Comparison of ENCODE assay signal across 8 mouse cellular contexts in the genomic region with DNA sequence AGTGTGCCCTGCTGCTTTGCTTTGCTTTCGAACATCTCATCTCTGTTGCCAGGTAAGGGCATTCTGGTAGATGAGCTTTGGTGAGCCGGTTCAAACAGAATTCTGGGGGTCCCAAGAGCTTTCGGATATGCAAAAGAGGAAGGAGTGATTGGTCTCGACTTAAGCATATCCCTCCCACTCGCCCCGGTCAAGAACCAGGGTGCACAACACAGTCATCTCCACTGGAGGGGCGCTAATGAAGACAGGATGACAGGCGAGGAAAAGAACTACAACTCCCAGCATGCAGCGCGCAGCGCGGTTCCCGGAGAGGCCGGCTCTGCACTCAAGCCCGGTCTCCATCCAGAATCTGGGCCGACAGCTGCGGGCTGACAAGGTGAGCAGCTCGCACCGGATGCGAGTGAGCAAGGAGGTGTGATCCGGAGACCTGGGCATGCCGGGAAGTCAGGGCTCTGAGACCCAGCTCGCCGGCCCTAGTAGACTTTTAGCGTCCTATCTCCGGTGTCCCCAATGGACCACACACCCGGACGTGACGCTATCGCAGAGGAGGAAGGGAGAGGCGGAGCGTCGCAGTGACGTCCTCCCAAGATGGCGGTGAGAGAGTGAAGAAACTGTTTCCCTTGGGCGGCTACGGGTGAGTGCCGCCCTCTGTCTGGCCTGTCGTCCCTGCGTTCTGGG. TPM values are rescaled to one million over a fixed set of nuclear protein-coding genes. Genes with fewer than 3 reads are reported as not detected.
A peak's percentile ranks its signal among the peaks of the same experiment; 100 is the strongest.
DNase-seq lines count a peak whose midpoint lies in the region; ATAC-seq and TF ChIP-seq lines count a peak whose summit lies in the region.

TSS of gene Mynn (plus strand) at position 1 of the 675 bp plus-strand sequence.

- DNase-seq in A20 (ENCODE audit: low read depth, low spot score) = peak; percentile 99
- peak; percentile 97 to 99 for DNase-seq in heart, adult 9 months (ENCODE audit: low spot score in 2 of 2)
- peak; percentile 94 to 97 for DNase-seq in monocyte, adult 2 months (ENCODE audit: low read depth in 1 of 2, low spot score in 2 of 2)
- DNase-seq in spleen, postnatal 36 days (ENCODE audit: low spot score in 2 of 2) = peak; percentile 97

- peaks cover 16% of the 10 kb centered on the region for H3K36me3 ChIP-seq in kidney, embryonic 14.5 days (ENCODE audit: control insufficient read depth, insufficient read depth, low read length)
- peaks cover 16% of the 10 kb centered on the region for H3K36me3 ChIP-seq in limb, embryonic 15.5 days

- H3K4me1 ChIP-seq in bone marrow macrophage, adult 2 months (ENCODE audit: control insufficient read depth, insufficient read depth, low read length) = peaks cover 8% of the 10 kb centered on the region; the same call in 1 of the 2 replicates
- no peaks in the 10 kb centered on the region for H3K4me1 ChIP-seq in embryonic fibroblast, embryonic 13.5 days (ENCODE audit: control insufficient read depth, insufficient read depth, low read length)
- H3K4me1 ChIP-seq in kidney, embryonic 14.5 days (ENCODE audit: control insufficient read depth, insufficient read depth, low read length) = peaks cover 5% of the 10 kb centered on the region; the same call in 1 of the 2 replicates
- H3K4me1 ChIP-seq in limb, embryonic 15.5 days = peaks cover 17% of the 10 kb centered on the region

- peak within 1 kb of the TSS; percentile 80 for H3K4me3 ChIP-seq in bone marrow macrophage, adult 2 months (ENCODE audit: insufficient read depth, low read length)
- peak within 1 kb of the TSS; percentile 76 for H3K4me3 ChIP-seq in embryonic fibroblast, embryonic 13.5 days (ENCODE audit: insufficient read depth, low read length)
- H3K4me3 ChIP-seq in kidney, embryonic 14.5 days (ENCODE audit: low read length) = peak within 1 kb of the TSS; percentile 74
- H3K4me3 ChIP-seq in limb, embryonic 15.5 days = peak within 1 kb of the TSS; percentile 73

- no peaks in the 10 kb centered on the region; the same call in 1 of the 2 replicates for H3K27me3 ChIP-seq in kidney, embryonic 14.5 days (ENCODE audit: control insufficient read depth, insufficient read depth, low read length)
- H3K27me3 ChIP-seq in limb, embryonic 15.5 days = 0 out of 2 replicates have a peak, but pooled peaks cover 4% of the 10 kb centered on the region

- peak within 1 kb of the TSS; percentile 93 for H3K4me2 ChIP-seq in kidney, embryonic 14.5 days (replicated peaks; ENCODE audit: low read depth, low read length)
- peak within 1 kb of the TSS; percentile 82 for H3K4me2 ChIP-seq in limb, embryonic 15.5 days

- H3K27ac ChIP-seq in bone marrow macrophage, adult 2 months (ENCODE audit: insufficient read depth, low read depth, low read length) = peak within 1 kb of the TSS; percentile 70
- peak within 1 kb of the TSS; percentile 91 for H3K27ac ChIP-seq in embryonic fibroblast, embryonic 13.5 days (ENCODE audit: insufficient read depth, low read length)
- H3K27ac ChIP-seq in kidney, embryonic 14.5 days (ENCODE audit: low read depth, low read length) = peak within 1 kb of the TSS; percentile 97
- peak within 1 kb of the TSS; percentile 98 for H3K27ac ChIP-seq in limb, embryonic 15.5 days

- H3K9ac ChIP-seq in kidney, embryonic 14.5 days (ENCODE audit: low read depth, low read length) = peak within 1 kb of the TSS; percentile 87
- H3K9ac ChIP-seq in limb, embryonic 15.5 days = peak within 1 kb of the TSS; percentile 83

- TF ChIP-seq POLR2A in bone marrow macrophage, adult 2 months (IDR thresholded peaks at IDR 0.05; ENCODE audit: borderline replicate concordance, low read depth, low read length) = no peak
- TF ChIP-seq POLR2A in embryonic fibroblast, embryonic 13.5 days (IDR thresholded peaks at IDR 0.05; ENCODE audit: low read depth, low read length) = peak; percentile 84

- no peak for TF ChIP-seq CTCF in bone marrow macrophage, adult 2 months (IDR thresholded peaks at IDR 0.05; ENCODE audit: low read depth, low read length)
- no peak for TF ChIP-seq CTCF in embryonic fibroblast, embryonic 13.5 days (IDR thresholded peaks at IDR 0.05; ENCODE audit: borderline replicate concordance, insufficient read depth, low read length)

- no peaks in the 10 kb centered on the region for H3K9me3 ChIP-seq in kidney, embryonic 14.5 days (ENCODE audit: control insufficient read depth, low read length)
- no peaks in the 10 kb centered on the region for H3K9me3 ChIP-seq in limb, embryonic 15.5 days

- WGBS in kidney, embryonic 14.5 days = under 1% methylated on average over 40 of the region's 40 CpGs
- WGBS in limb, embryonic 15.5 days = 0% methylated on average over 38 of the region's 40 CpGs

- peak; percentile 93 for ATAC-seq in kidney, embryonic 14.5 days (ENCODE audit: low FRiP score, low TSS enrichment)
- ATAC-seq in limb, embryonic 15.5 days (ENCODE audit: insufficient number of reproducible peaks, low FRiP score, low TSS enrichment, low read depth) = peak; percentile 95

RNA-seq across cellular contexts. Expression of gene Mynn, which starts in this region (rescaled TPM):
- polyA plus RNA-seq in bone marrow macrophage, adult 2 months (2012; ENCODE audit: insufficient read depth, insufficient read length, missing spikeins) = 11.2 and 13.5 TPM in 2 replicates
- polyA plus RNA-seq in embryonic fibroblast, embryonic 13.5 days (2011; ENCODE audit: insufficient read length, low read depth, missing spikeins) = 22.9 and 24.3 TPM in 2 replicates
- 27.2 and 38.1 TPM in 2 replicates for polyA plus RNA-seq in kidney, embryonic 14.5 days (2014; fragmentation: Nextera tagmentation; extraction: Ambion mirVana)
- 30.4 and 31.5 TPM in 2 replicates for polyA plus RNA-seq in limb, embryonic 15.5 days (2015; fragmentation: Nextera tagmentation; extraction: Ambion mirVana)

Comparison
In these comparisons a context has a peak if more than half of its experiments do, and no peak if none do; other contexts are left out.
1. Peak in every context shown above with its lines: DNase-seq, ATAC-seq, H3K4me3 ChIP-seq and H3K27ac ChIP-seq.